Comparison of ENCODE assay signal across 17 mouse cellular contexts in genomic region chr5:8326671-8327070, GRCm38 (mm10).
"Had no signal": no experiment of that assay in that cellular context is flagged by ENCODE, and none has a peak within 500 bp of the region (broad histone marks: within the 10 kb centered on the region; RNA-seq: fewer than 3 reads in every experiment).

No protein-coding gene starts in this region.

- H3K9me3 ChIP-seq: lung, embryonic 15.5 days; megakaryocyte, embryonic 14.5 days; midbrain, embryonic 13.5 days; midbrain, embryonic 15.5 days; neural tube, embryonic 12.5 days; stomach, embryonic 15.5 days had no signal

- H3K36me3 ChIP-seq: lung, embryonic 15.5 days; neural tube, embryonic 12.5 days; stomach, embryonic 15.5 days had no signal

- H3K4me3 ChIP-seq: lung, embryonic 15.5 days; megakaryocyte, embryonic 14.5 days; midbrain, embryonic 13.5 days; midbrain, embryonic 15.5 days; neural tube, embryonic 12.5 days; stomach, embryonic 15.5 days had no signal

- DNase-seq: lung, adult 2 months; lung, postnatal 14 days; lung, postnatal 36 days; right cerebral cortex, postnatal 14 days; thymus, adult 2 months; thymus, postnatal 25 days; thymus, postnatal 4 days had no signal

- H3K4me1 ChIP-seq: lung, embryonic 15.5 days; megakaryocyte, embryonic 14.5 days; midbrain, embryonic 13.5 days; midbrain, embryonic 15.5 days; neural tube, embryonic 12.5 days; stomach, embryonic 15.5 days had no signal

- H3K27ac ChIP-seq: lung, embryonic 15.5 days; macrophage; midbrain, embryonic 13.5 days; midbrain, embryonic 15.5 days; neural tube, embryonic 12.5 days; stomach, embryonic 15.5 days; stomach, postnatal 0 days had no signal

- ATAC-seq: lung, postnatal 0 days; midbrain, embryonic 13.5 days; midbrain, embryonic 15.5 days had no signal

- H3K27me3 ChIP-seq: lung, embryonic 15.5 days; megakaryocyte, embryonic 14.5 days; midbrain, embryonic 13.5 days; midbrain, embryonic 15.5 days; neural tube, embryonic 12.5 days; stomach, embryonic 15.5 days had no signal

- H3K9ac ChIP-seq: lung, embryonic 15.5 days; midbrain, embryonic 13.5 days; midbrain, embryonic 15.5 days; neural tube, embryonic 12.5 days; stomach, embryonic 15.5 days had no signal

- H3K4me2 ChIP-seq: lung, embryonic 15.5 days; midbrain, embryonic 11.5 days; midbrain, embryonic 13.5 days; midbrain, embryonic 15.5 days; neural tube, embryonic 12.5 days; stomach, embryonic 15.5 days had no signal
